Mouse (Mus musculus): ENCODE data around the gene Ier2. TPM values are rescaled to one million over a fixed set of nuclear protein-coding genes. Genes with fewer than 3 reads are reported as not detected.

Ier2 gene
- 36.4 and 43.8 TPM in 2 replicates for polyA plus RNA-seq (2014; fragmentation: Nextera tagmentation; extraction: Ambion mirVana)

DNA sequence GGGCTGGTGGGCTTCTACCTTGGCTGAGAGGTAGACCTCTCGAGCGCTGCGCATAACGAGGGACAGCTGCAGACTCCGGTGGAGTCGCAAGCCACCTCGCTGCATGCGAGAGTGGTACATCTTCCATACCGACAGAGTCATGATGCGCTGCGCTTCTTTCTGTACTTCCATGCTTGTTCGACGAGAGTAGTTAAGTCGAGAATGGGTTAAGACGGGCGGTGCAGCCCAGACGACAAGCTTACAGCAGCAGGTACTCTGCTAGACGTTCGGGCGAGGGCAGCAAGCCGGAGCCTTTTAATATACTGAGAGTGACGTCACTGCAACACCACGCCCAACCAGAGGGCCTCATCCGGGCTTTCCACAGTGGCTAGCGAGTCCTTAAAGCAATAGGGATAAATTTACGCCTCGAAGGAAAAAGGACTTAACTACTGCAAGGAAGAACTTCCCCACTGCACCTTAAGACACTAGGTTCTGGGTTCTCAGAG lies at the start of gene Ier2:
Gene Ier2 (minus strand): TSS at position 272 of the 485 bp plus-strand sequence.
- Histone ChIP-seq H3K9ac (ENCODE audit: low read length) (peak within 1 kb of the TSS; percentile 95), H3K4me2 (ENCODE audit: low read length) (peak within 1 kb of the TSS; percentile 68), H3K27me3 (ENCODE audit: control insufficient read depth, insufficient read depth, low read length) (no peaks in the 10 kb centered on the region), H3K4me3 (ENCODE audit: control insufficient read depth in 1 of 2, insufficient read depth in 1 of 2, low read depth in 1 of 2, low read length in 2 of 2) (peak within 1 kb of the TSS; percentile 69 to 83), H3K27ac (replicated peaks in 1 of 2; ENCODE audit: control insufficient read depth in 1 of 2, insufficient read depth in 1 of 2, low read depth in 2 of 2, low read length in 2 of 2) (peak within 1 kb of the TSS; percentile 89 to 94), H3K4me1 (ENCODE audit: control insufficient read depth in 2 of 2, insufficient read depth in 2 of 2, low read length in 2 of 2) (peaks cover 13 to 36% of the 10 kb centered on the region in 2 experiments), H3K36me3 (ENCODE audit: control insufficient read depth, insufficient read depth, low read length) (no peaks in the 10 kb centered on the region), H3K9me3 (ENCODE audit: control insufficient read depth, low read length) (no peaks in the 10 kb centered on the region)
- WGBS = 0% methylated on average over 27 of the region's 27 CpGs
- ATAC-seq (ENCODE audit: insufficient number of reproducible peaks, insufficient read depth, low FRiP score, low read depth) = peak; percentile 66

DNA sequence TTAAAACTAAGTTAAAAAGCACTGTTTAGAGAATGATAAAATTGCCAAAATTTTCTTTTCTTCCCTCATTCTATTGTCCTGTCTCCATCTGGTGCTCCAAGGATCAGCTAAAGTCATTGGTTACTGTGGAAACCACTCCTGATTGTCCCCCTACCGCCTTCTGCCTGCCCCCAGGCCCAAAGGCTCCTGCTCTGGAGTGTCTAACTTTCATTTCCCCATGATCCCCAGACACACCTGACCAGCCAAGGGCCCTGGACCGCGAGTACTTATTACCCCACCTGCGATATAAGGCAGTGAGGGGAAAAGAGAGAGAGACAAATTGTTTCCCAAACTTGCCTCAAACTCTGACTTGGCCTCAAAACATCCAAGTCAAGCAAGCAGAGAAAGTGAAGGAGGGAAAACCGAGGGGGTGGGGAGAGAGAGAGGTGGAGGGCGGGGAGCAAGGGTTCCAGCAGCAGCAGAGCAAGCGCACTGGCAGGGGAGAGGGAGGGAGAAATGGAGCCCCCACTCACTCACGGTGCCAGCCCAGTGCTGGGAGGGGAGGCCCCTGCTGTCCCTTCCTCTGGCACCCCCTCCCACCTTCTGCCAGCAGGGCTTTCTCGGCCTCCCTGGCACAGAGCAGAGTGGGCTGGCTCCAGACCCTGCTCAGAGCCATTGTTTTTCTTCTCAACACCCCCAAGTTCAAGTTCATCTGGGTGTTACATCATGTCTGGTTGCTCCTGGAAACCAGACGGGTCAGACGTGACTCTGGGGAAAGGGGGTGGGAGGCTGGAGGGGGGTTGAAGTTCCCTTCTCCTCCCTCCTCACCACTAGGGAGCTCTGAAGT lies 49.5 kb upstream of the Ier2 start:
- H3K27me3 ChIP-seq (ENCODE audit: control insufficient read depth, insufficient read depth, low read length) = peaks cover 30% of the 10 kb centered on the region
- WGBS = 32% methylated on average over 11 of the region's 11 CpGs
- H3K36me3 ChIP-seq (ENCODE audit: control insufficient read depth, insufficient read depth, low read length) = peaks cover 13% of the 10 kb centered on the region; the same call in 1 of the 2 replicates
- peaks cover 36 to 62% of the 10 kb centered on the region in 2 experiments for H3K4me1 ChIP-seq (ENCODE audit: control insufficient read depth in 2 of 2, insufficient read depth in 2 of 2, low read length in 2 of 2)
- H3K4me2 ChIP-seq (ENCODE audit: low read length) = peak overlapping the region; percentile 27; the same call in 1 of the 2 replicates
- peak; percentile 68 for ATAC-seq (ENCODE audit: insufficient number of reproducible peaks, insufficient read depth, low FRiP score, low read depth)
- H3K9ac ChIP-seq (ENCODE audit: low read length) = peak overlapping the region; percentile 44
- no peaks in the 10 kb centered on the region for H3K9me3 ChIP-seq (ENCODE audit: control insufficient read depth, low read length)
- H3K27ac ChIP-seq (replicated peaks in 1 of 2; ENCODE audit: control insufficient read depth in 1 of 2, insufficient read depth in 1 of 2, low read depth in 2 of 2, low read length in 2 of 2) = peak overlapping the region; percentile 59 to 88
- no peak overlapping the region for H3K4me3 ChIP-seq (ENCODE audit: control insufficient read depth in 1 of 2, insufficient read depth in 1 of 2, low read depth in 1 of 2, low read length in 2 of 2)

DNA sequence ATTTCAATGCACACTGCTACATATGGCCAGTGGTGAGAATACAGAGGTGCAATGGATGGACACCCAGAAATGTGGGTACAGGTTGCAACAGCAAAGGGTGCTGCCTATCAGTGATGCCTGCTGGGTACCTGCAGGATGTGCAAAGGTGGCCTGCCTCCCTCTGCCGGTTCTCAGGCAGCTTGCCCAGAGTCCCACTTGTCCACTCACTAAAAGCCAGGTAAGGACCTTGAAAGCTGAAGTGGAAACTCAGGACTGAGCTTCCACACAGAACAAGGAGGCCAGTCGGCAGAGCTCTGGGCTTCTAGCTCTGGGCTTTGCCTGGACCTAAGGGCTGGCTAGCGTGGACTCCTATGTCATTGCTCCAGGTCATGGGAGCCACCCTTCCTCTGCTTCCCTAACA lies 48.7 kb upstream of the Ier2 start:
- Histone ChIP-seq H3K4me2 (ENCODE audit: low read length) (no peak overlapping the region), H3K9me3 (ENCODE audit: control insufficient read depth, low read length) (no peaks in the 10 kb centered on the region), H3K27ac (replicated peaks in 1 of 2; ENCODE audit: control insufficient read depth in 1 of 2, insufficient read depth in 1 of 2, low read depth in 2 of 2, low read length in 2 of 2) (peak overlapping the region; percentile 59 to 76), H3K4me3 (ENCODE audit: control insufficient read depth in 1 of 2, insufficient read depth in 1 of 2, low read depth in 1 of 2, low read length in 2 of 2) (no peak overlapping the region), H3K4me1 (ENCODE audit: control insufficient read depth in 2 of 2, insufficient read depth in 2 of 2, low read length in 2 of 2) (peaks cover 36 to 69% of the 10 kb centered on the region in 2 experiments), H3K9ac (ENCODE audit: low read length) (no peak overlapping the region), H3K36me3 (ENCODE audit: control insufficient read depth, insufficient read depth, low read length) (0 out of 2 replicates have a peak, but pooled peaks cover 7% of the 10 kb centered on the region), H3K27me3 (ENCODE audit: control insufficient read depth, insufficient read depth, low read length) (peaks cover 27% of the 10 kb centered on the region)
- no peak for ATAC-seq (ENCODE audit: insufficient number of reproducible peaks, insufficient read depth, low FRiP score, low read depth)
- WGBS = 52% methylated on average over 3 of the region's 3 CpGs

DNA sequence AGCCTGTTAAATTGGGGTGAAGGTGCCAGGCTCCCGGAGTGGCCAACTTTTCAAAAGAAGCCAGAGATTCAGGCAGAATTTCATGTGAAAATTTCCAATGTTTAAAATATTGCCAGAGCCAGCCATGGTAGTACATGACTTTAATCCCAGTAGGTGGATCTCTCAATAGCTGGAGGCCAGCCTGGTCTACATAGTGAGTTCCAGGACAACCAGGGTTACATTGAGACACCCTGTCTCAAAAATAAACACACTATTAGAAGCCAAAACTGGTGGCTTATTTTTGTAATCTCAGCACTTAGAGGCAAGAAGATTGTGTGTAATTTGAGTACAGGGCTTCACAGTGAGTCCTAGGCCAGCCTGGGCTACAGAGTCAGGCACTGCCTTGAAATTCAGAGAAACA lies 47.3 kb upstream of the Ier2 start:
- H3K9ac ChIP-seq (ENCODE audit: low read length) = no peak overlapping the region

DNA sequence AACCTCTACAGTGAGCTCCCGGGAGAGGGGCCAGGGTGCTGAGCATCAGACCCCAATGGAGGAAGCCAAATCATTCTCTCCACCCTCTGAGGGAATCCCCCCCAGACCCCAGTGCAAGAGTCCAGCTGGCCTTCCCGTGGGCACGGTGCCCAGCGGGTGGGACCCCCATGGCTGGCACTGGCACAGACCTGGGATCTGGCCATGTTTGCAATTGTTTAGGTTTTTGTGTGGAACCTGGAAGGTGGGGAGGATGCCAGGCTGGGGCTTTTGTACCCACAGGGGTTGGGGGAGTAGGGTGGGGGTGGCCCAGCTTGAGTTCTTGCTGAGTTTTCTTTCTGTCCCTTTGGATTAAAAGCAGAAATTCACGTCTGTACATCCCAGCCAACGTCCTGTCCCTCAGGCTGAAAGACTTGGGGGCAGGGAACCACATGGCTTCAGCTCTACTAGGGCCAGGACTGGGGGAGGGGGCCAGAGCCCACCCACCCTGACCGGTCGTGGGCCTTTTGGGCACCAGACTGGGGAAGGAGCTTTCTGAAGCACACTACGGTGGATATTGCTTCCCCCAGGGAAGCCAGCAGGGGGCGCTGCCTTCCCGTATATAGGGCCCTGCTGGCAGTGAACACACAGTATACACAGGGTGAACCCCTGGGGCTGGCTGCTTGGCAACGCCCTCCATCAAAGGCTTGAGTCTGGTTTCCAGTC lies 46.3 kb upstream of the Ier2 start:
- Histone ChIP-seq H3K4me2 (ENCODE audit: low read length) (peak overlapping the region; percentile 51; the same call in 1 of the 2 replicates), H3K36me3 (ENCODE audit: control insufficient read depth, insufficient read depth, low read length) (0 out of 2 replicates have a peak, but pooled peaks cover 4% of the 10 kb centered on the region), H3K27me3 (ENCODE audit: control insufficient read depth, insufficient read depth, low read length) (peaks cover 38% of the 10 kb centered on the region), H3K9ac (ENCODE audit: low read length) (no peak overlapping the region), H3K9me3 (ENCODE audit: control insufficient read depth, low read length) (no peaks in the 10 kb centered on the region), H3K4me3 (ENCODE audit: control insufficient read depth in 1 of 2, insufficient read depth in 1 of 2, low read depth in 1 of 2, low read length in 2 of 2) (no peak overlapping the region; a peak in 1 of 4 replicates), H3K4me1 (ENCODE audit: control insufficient read depth in 2 of 2, insufficient read depth in 2 of 2, low read length in 2 of 2) (peaks cover 29 to 68% of the 10 kb centered on the region in 2 experiments), H3K27ac (replicated peaks in 1 of 2; ENCODE audit: control insufficient read depth in 1 of 2, insufficient read depth in 1 of 2, low read depth in 2 of 2, low read length in 2 of 2) (no peak overlapping the region)
- 23% methylated on average over 12 of the region's 12 CpGs for WGBS
- peak; percentile 27; the same call in 1 of the 2 replicates for ATAC-seq (ENCODE audit: insufficient number of reproducible peaks, insufficient read depth, low FRiP score, low read depth)

More for the DNA sequence above, 47.3 kb upstream of the Ier2 start:
- Histone ChIP-seq H3K4me2 (ENCODE audit: low read length) (no peak overlapping the region), H3K27ac (replicated peaks in 1 of 2; ENCODE audit: control insufficient read depth in 1 of 2, insufficient read depth in 1 of 2, low read depth in 2 of 2, low read length in 2 of 2) (peak overlapping the region; percentile 11 to 35; a peak in 1 of 4 replicates), H3K4me3 (ENCODE audit: control insufficient read depth in 1 of 2, insufficient read depth in 1 of 2, low read depth in 1 of 2, low read length in 2 of 2) (no peak overlapping the region), H3K9me3 (ENCODE audit: control insufficient read depth, low read length) (no peaks in the 10 kb centered on the region), H3K27me3 (ENCODE audit: control insufficient read depth, insufficient read depth, low read length) (peaks cover 31% of the 10 kb centered on the region), H3K4me1 (ENCODE audit: control insufficient read depth in 2 of 2, insufficient read depth in 2 of 2, low read length in 2 of 2) (peaks cover 32 to 68% of the 10 kb centered on the region in 2 experiments), H3K36me3 (ENCODE audit: control insufficient read depth, insufficient read depth, low read length) (0 out of 2 replicates have a peak, but pooled peaks cover 4% of the 10 kb centered on the region)
- no peak for ATAC-seq (ENCODE audit: insufficient number of reproducible peaks, insufficient read depth, low FRiP score, low read depth)
- 95% methylated on average over 1 of the region's 1 CpGs for WGBS

DNA sequence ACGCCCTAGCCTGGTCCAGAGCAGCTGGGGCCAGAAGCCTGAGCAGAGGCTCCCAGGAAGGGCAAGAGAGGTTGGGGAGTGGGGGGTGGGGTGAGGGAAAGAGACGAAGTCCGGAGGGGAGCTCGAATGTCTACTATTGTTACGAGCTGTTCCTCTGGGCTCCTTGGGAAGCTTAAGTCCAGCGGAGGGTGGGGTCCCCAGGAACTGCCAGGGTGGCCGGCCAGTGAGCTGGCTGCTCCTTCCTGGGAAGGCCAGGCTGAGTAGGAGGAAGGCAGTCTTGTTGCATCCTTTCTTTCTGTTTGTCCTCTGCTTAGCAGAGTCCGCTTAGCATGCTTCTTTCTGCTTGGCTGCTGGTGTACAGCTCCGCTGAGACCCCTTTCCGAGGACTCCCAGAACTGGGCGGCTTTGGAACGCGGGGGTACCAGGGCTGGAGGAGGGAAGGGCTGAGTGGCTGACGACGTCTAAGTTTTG lies 45.5 kb upstream of the Ier2 start:
- 17% methylated on average over 15 of the region's 15 CpGs for WGBS
- peak overlapping the region; percentile 27 to 35; a peak in 3 of 4 replicates for H3K4me3 ChIP-seq (ENCODE audit: control insufficient read depth in 1 of 2, insufficient read depth in 1 of 2, low read depth in 1 of 2, low read length in 2 of 2)
- peak overlapping the region; percentile 51 for H3K4me2 ChIP-seq (ENCODE audit: low read length)
- 0 out of 2 replicates have a peak, but pooled peaks cover 4% of the 10 kb centered on the region for H3K36me3 ChIP-seq (ENCODE audit: control insufficient read depth, insufficient read depth, low read length)
- no peaks in the 10 kb centered on the region for H3K9me3 ChIP-seq (ENCODE audit: control insufficient read depth, low read length)
- H3K27ac ChIP-seq (replicated peaks in 1 of 2; ENCODE audit: control insufficient read depth in 1 of 2, insufficient read depth in 1 of 2, low read depth in 2 of 2, low read length in 2 of 2) = peak overlapping the region; percentile 33 to 75; a peak in 3 of 4 replicates
- ATAC-seq (ENCODE audit: insufficient number of reproducible peaks, insufficient read depth, low FRiP score, low read depth) = no peak
- peak overlapping the region; percentile 65; the same call in 1 of the 2 replicates for H3K9ac ChIP-seq (ENCODE audit: low read length)
- peaks cover 47% of the 10 kb centered on the region for H3K27me3 ChIP-seq (ENCODE audit: control insufficient read depth, insufficient read depth, low read length)
- H3K4me1 ChIP-seq (ENCODE audit: control insufficient read depth in 2 of 2, insufficient read depth in 2 of 2, low read length in 2 of 2) = peaks cover 24 to 62% of the 10 kb centered on the region in 2 experiments

DNA sequence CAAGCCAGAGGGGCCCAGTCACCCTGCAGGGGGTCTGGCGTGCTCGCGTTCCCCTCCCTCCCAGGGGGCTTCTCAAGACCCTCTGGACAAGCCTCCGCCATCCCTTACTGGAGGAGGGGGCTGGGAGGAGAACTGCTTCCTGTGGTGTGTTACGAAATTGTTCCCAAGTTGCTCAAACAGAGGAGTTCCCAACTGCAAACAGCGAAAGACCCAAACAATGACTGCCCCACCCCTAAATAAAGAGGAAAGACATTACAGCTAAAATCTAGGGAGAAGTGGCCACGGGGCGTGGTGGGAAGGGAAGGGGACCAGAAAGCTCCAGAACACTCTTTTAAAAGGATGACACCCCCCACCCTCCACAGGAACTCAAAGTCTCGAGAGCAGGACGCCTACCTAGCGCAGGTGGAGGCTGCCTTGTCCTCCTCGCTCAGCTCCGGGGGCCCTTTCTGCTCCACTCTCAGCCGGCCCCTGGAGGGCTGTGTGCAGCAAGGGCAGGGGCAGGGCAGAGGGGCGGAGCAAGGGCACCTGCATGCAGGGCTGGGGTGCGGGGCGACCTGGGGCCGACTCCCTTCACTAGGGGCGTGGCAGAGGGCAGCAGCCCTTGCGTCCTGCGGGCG lies 44.7 kb upstream of the Ier2 start:
- H3K27ac ChIP-seq (replicated peaks in 1 of 2; ENCODE audit: control insufficient read depth in 1 of 2, insufficient read depth in 1 of 2, low read depth in 2 of 2, low read length in 2 of 2) = peak overlapping the region; percentile 66 to 75
- peak overlapping the region; percentile 65 for H3K9ac ChIP-seq (ENCODE audit: low read length)
- peak overlapping the region; percentile 51 for H3K4me2 ChIP-seq (ENCODE audit: low read length)
- ATAC-seq (ENCODE audit: insufficient number of reproducible peaks, insufficient read depth, low FRiP score, low read depth) = peak; percentile 19
- 0 out of 2 replicates have a peak, but pooled peaks cover 4% of the 10 kb centered on the region for H3K36me3 ChIP-seq (ENCODE audit: control insufficient read depth, insufficient read depth, low read length)
- H3K27me3 ChIP-seq (ENCODE audit: control insufficient read depth, insufficient read depth, low read length) = peaks cover 52% of the 10 kb centered on the region
- H3K9me3 ChIP-seq (ENCODE audit: control insufficient read depth, low read length) = no peaks in the 10 kb centered on the region
- H3K4me1 ChIP-seq (ENCODE audit: control insufficient read depth in 2 of 2, insufficient read depth in 2 of 2, low read length in 2 of 2) = peaks cover 19 to 55% of the 10 kb centered on the region in 2 experiments
- WGBS = 12% methylated on average over 20 of the region's 22 CpGs
- H3K4me3 ChIP-seq (ENCODE audit: control insufficient read depth in 1 of 2, insufficient read depth in 1 of 2, low read depth in 1 of 2, low read length in 2 of 2) = peak overlapping the region; percentile 27 to 35

Data from heart, embryonic 14.5 days (tissue).